Mouse (Mus musculus) adrenal gland, adult (tissue): ENCODE data around the gene Epm2a.
A peak's percentile ranks its signal among the peaks of the same experiment; 100 is the strongest.

ENCODE experiments used
- DNase-seq, 2 experiments: peaks; one replicate each; pipeline ENCODE4 v3.0.0; 2022 to 2023; ENCODE audit warnings: low spot score in 1 of 2; ENCODE audit not compliant: inconsistent age in 2 of 2

Epm2a gene

DNA sequence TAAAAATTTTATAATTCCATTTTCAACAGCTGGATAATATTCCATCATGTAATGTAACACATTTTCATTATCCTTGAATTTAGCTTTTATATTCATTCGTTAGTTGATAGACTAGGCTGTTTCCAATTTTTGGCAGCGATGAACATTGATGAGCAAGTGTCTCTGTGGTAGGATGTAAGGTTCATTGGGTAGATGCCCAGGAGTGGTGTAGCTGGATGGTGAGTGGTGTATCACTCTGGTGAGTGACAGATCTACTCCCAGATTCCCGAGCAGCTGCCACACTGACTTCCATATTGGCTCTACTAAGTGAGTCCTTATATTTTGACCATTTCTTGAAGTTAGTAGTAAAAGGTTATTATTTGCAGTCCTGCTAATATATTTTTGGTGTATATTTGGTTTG, 76.9 kb downstream of the Epm2a start:
- no peak for DNase-seq

DNA sequence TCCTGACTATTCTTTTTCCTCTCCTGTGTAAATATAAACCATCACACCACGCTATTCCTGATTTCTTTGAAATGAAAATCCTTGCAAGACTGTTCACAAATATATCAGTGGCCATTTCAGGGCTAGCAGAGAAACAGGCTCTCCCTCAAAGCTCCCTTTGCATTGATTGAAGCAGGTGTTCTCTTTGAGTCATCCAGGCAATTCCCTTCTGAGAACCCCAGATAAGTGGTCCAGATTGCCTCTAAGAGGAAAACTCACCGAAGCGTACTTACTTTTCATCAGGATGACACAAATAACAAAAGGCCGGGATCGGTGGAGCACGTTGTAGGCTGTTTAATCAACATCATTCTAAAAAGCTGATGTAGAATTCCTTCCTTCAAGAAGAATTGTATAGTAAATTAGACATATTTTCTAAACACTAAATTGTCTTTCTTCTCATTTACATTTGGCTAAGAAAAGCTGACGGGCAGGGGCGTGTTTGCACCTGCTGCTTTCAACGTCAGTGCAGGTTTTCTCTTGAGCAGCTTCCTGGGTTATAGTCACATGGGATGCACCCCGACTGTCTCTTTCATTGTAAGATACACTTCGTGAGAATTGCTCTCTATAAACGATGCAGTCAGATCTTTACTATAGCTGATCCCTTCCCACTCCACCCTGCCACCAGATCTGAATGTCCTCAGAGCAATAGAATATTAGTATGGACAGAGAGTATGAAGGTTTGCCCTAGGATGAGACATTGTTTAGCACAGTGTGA, 86.0 kb downstream of the Epm2a start:
- no peak for DNase-seq

DNA sequence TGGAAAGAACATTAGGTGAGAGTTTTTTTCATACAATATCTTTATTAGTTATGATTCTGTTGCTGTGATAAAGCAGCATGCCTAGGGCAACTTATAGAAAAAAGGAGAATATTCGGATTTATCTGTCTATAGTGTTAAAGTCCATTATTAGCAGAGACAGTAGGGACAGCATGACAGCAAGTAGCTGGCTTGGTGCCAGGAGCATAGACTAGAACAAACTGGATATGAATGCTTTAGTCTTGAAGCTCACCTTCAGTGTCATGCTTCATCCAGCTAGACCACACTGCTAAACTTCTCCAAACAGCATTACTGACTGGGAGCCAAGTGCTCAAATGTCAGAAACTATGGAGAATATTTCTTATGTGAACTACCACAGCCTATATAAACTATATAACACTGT, 93.8 kb downstream of the Epm2a start:
- DNase-seq, result no peak

DNA sequence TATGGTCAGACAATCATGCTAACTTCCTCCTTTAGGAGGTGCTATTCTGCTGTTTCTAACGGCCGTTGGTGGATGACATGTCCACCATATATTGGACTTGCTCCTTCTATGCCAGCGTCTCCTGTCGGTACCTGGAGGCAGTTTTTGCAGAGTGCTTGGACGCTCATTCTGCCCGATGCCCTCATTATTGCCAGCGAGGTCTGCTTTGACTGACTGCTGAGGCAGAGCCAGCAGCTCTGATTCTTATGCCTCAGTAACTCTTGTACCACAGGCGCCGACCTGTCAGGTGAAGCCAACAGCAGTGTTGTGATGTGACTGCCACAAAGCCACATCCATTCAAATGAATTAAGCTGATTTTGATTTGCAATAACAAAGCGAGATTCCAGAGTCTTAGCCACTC, 95.3 kb downstream of the Epm2a start:
- no peak for DNase-seq

DNA sequence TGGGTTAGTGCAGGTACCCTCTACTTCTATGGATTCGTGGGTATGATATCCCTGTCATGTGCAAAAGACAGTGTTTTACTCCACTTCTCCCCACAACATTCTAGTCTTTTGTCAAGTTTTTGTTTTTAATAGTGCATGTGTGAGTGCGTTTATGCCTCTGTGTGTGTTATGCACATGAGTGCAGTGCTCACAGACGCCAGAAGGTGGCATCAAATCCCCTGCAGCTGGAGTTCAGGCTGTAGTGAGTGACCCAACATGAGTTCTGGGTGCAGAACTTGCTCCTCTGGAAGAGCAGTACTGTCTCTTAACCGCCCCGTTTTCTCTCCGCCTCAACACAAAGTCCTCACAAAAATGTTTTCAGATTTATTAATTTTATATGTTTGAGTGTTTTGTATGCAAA, 96.1 kb downstream of the Epm2a start:
- DNase-seq, result no peak

DNA sequence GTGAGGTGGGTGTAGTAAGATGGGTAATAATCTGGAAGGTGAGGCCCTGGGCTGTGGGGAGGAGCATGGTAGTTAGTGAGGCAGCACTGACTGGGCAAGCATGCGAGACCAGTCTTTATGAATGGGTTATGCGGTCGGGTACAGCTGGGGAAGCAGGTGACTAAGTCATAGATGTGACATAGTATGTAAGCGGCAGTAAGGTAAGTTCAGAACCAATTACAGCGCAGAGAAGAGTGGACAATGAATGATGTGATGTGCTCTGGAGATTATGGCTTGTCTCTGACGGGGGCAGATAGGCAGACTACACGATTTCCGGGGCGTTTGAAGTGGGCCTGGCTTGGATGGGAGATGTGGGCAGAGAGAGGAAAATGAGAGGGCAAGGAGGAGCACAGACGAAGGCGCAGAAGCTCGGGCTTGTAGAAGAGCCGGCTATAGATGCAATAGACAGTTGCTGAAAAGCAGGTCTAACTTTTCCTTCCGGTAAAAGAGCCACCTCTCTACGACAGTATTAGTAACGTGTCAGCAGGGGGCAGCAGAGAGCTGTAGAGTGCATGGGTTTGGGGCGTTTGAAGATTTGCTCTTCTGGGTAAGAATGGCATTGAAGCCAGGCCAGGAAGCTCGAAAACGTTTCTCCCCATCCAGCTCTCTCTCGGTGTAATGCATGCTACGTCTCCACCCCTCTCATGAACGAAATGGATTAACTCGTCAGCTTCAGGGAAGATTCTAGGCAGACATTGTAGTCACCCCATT, 106.5 kb downstream of the Epm2a start:
- peak; percentile 68 to 91 for DNase-seq

DNA sequence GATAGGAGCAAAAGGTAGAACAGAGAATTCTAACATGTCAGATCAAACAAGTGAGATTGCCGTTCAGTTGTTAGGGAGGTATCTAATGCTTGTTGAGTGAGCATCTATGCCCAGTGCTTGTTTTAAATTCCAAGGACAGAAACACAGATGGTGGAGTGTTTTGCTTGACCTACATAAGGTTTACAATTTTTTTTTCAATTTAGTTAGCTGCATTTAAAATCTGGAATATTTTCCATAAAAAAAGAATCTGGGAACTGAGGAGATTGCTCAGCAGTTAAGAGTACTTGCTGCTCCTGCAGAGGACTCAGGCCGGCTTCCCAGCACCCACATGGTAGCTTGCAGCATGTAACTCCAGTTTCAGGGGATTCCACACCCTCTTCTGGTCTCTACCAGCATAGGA, 109.3 kb downstream of the Epm2a start:
- DNase-seq, result no peak

- DNase-seq, result no peak
These were observed 114.2 kb downstream of the Epm2a start for GRCm38 (mm10) chr10:11457445-11457844.

- peak; percentile 31 to 36 for DNase-seq
These were observed 148.8 kb downstream of the Epm2a start for GRCm38 (mm10) chr10:11491956-11492355.
